Mouse (Mus musculus) layer of hippocampus, postnatal 25 days (tissue): Measurements from ENCODE around the gene B430306N03Rik. TPM values are rescaled to one million over a fixed set of nuclear protein-coding genes. Genes with fewer than 3 reads are reported as not detected.
"Not testable (repeated sequence)": the region's sequence is repeated elsewhere in the genome, so short reads cannot be mapped to it uniquely, and the experiment has no call there.

Experiments
- DNase-seq, 2 experiments: peaks; one replicate each; pipeline ENCODE4 v3.0.0; 2022; ENCODE audit warnings: mixed read lengths in 2 of 2, low spot score in 1 of 2; ENCODE audit errors: extremely low spot score in 1 of 2
- total RNA-seq, 2 experiments: library from RNA; stranded (reverse); gene quantifications; 2 replicates each; pipeline ENCODE4 v1.2.3; 2021

The B430306N03Rik gene
- total RNA-seq, 2 experiments from 2014 or later: 0.12 TPM; not detected in 1

- DNase-seq: no peak
Measured at GRCm38 (mm10) chr17:48301792-48302191, 14.1 kb upstream of the B430306N03Rik start.

DNA sequence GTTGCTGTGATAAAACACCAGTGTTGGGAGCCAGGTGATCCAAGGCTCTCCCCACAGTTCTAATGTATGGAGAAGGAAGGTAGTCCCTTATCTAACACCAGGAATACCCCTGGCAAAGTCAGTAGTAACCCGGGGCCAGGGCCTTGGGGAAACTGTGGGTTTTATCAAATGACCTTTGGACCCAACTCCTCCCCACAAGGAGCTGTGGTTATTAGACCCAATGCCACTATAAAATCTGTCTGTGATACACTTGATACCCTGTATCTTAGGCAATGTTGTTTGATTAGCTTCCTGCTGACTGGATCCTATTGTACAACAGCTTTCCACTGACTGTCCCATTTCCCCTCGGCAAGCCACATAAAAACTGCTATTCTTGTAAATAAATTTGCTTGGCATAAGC is 3.8 kb upstream of the B430306N03Rik start:
- DNase-seq: no peak

- no peak for DNase-seq
Measured at GRCm38 (mm10) chr17:48318686-48319085, 2.7 kb downstream of the B430306N03Rik start.

GRCm38 (mm10) chr17:48321279-48321678 is 5.3 kb downstream of the B430306N03Rik start:
- no peak for DNase-seq

GRCm38 (mm10) chr17:48323236-48323635 is 7.3 kb downstream of the B430306N03Rik start:
- DNase-seq: no peak

- DNase-seq: no peak
Measured at GRCm38 (mm10) chr17:48324258-48324657, 8.3 kb downstream of the B430306N03Rik start.

GRCm38 (mm10) chr17:48325093-48325492 is 9.2 kb downstream of the B430306N03Rik start:
- DNase-seq: no peak

GRCm38 (mm10) chr17:48325638-48326037 is 9.7 kb downstream of the B430306N03Rik start:
- no peak for DNase-seq

DNA sequence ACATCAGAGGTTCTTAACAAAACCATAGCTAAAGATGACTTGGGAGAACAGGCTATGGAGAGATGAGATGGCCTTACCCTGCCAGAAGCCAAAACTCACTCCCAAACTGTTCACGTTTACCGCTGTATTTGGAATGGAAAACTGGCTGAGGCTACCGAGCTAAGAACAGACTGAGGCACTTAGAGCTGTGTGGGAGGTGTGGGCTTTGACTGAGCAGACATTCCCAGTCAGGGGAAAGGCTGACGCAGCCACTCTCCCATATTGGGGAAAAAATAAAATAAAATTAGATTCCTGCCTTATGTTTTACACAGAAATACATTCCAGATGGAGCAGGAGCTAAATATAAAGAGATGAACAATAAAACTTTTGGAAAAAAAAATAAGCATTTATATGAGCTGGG is 10.7 kb downstream of the B430306N03Rik start:
- peak in 1 of 2 experiments; percentile 14 for DNase-seq

- no peak for DNase-seq
Measured at GRCm38 (mm10) chr17:48332524-48332923, 16.6 kb downstream of the B430306N03Rik start.

DNA sequence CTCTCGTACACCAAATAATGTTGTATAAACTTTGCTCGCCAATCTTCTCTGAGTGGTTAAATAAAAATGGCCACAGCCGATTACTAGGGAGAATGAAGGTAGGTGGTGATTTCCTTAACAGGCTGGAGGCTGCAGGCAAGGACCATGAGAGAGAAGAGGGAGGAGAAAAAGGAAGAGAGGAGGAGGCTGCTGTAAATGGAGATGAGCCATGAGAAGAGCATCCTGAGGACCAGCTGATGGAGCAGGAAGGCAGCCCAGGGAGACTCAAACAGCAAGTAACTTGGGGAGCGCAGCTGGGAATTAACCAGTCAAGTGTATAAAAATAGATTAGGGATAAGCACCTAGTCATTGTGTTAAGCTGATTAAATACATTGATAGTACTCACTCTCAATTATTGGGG is 18.2 kb downstream of the B430306N03Rik start:
- no peak for DNase-seq

DNA sequence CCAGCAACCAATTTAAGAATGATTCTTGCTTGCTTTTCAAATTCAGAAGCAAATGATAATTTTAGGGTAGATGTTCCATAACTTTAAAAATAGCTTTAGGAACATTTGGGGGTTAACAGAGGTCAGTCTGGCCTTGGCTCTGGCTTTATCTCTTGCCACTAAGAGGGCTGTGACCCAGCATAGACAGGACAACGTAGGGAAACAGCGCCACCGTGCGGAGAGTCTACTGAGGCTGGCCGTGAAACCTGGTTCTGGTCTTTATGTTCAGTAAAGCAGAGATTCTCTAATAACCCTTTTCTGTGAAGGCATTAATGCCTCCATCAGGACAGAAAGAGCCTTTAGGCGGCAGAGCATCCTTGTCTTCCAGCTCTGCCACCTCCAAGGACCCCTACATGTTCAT is 20.9 kb downstream of the B430306N03Rik start:
- peak; percentile 71 to 95 for DNase-seq

DNA sequence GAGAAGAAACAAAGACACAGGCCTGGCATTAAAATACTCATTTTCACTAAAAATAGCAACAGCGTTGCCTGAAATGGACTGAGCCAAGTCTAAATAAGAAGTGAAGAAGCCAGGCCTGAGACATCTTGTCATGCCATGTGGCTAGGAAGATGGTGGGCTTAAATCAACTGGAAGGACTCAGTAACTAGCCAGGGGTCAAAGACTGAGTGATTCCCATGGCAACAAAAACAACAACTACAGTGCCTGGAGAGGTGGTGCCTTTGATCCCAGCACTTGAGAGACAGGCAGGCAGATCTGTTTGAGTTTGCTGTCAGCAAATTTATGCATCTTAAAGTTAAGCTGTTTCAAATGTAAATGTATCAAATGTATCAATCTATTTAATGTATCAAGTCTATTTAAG is 24.3 kb downstream of the B430306N03Rik start:
- no peak for DNase-seq

DNA sequence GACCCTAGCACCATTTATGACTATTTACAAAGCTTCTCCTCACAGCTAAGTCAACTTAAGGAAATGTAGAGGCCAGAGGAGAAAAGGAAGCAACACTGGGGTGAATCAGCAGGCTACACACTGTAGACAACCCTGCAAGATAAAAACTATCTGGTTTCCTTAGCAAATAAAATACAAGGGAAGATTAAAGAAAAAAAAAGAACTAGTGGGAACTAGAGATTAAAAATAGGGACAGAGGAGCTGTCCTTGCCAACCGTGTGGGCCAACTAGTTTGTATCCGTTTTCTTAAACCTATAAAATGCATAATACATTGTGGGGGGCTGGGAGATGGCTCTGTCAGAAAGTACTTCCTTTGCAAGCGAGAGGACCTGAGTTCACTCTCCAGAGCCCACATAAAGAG is 26.0 kb downstream of the B430306N03Rik start:
- no peak for DNase-seq

DNA sequence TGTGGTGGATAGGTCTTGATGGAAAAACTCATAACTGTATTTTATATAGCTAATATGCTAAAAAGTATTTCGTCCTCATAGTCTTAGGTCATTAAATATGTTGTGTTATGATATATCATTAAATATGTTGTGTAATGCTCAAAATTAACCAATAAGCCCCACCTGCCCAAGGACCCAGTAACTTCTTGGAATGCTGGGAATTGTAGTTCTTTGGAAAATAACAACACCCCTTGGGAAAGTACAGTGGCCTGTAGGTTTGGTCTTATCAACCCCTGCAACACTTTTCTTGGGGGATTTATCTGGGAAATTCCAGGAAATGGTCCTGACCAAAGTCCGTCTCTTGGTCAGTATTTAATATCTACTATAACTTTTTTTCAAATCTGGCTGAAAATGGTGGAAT is 27.1 kb downstream of the B430306N03Rik start:
- DNase-seq: no peak

GRCm38 (mm10) chr17:48345824-48346223 is 29.9 kb downstream of the B430306N03Rik start:
- no peak for DNase-seq

GRCm38 (mm10) chr17:48346231-48346630 is 30.3 kb downstream of the B430306N03Rik start, which contains the start of gene Trem2:
Trem2 (plus strand) TSS chr17:48346401.
- DNase-seq: no peak

GRCm38 (mm10) chr17:48346834-48347233 is 30.9 kb downstream of the B430306N03Rik start:
- DNase-seq: no peak

DNA sequence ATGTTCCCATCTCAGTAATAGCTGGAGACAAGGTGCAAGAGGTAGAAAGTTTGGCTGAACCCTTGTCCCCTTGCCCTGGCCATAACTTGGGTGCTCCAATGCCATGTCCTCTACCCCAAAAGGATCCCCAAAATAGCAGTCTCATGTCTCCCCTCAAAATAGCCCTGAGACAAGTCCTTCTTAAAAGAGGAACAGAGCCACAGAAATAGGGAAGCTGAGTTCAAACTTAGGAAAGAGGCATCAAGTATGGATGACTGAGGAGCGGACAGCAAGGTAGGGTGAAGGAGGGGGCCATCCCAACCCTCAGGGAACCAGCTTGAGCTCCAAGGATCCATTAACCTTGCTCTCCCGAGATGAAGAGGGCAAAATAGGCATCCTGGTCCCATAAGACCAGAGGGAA is 31.3 kb downstream of the B430306N03Rik start:
- DNase-seq: no peak

DNA sequence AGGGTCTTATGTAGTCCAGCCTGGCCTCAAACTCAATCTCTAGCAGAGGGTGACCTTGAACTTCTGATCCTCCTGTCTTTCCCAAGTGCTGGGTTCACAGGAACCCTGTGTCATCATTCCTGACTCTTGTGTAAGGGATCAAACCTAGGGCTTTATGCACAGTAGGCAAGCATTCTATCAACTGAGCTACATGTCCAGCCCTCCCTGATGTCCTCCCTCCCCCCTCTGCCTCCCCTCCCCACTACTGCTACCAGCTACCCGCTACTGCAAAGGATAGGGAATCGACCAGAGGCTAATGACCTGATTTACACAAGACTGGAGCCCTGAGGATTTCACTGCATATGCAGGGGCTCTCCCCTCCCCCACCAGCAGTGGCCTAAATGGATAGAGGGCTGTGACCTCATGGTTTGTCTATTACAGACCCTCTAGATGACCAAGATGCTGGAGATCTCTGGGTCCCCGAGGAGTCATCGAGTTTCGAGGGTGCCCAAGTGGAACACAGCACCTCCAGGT is 34.8 kb downstream of the B430306N03Rik start:
- no peak for DNase-seq

DNA sequence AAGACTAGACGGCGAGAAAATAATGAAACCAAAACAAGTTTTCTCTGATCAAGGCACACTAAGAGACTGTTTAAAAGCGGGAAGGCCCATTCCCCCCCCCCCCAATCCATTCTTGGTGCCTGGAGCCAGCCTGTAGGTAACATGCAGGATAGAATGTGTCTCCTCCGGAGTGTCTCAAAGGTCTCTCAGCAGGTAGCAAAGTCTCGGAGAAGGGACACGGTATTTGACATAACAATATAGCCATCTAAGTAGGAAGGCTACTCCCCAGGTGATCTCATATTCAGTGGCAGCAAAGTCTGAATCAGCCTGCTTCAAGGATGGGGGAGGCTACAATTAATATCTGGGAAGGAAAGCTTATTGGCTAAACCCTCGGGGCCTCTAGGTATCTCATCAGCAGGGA is 37.0 kb downstream of the B430306N03Rik start:
- DNase-seq: not testable (repeated sequence)

DNA sequence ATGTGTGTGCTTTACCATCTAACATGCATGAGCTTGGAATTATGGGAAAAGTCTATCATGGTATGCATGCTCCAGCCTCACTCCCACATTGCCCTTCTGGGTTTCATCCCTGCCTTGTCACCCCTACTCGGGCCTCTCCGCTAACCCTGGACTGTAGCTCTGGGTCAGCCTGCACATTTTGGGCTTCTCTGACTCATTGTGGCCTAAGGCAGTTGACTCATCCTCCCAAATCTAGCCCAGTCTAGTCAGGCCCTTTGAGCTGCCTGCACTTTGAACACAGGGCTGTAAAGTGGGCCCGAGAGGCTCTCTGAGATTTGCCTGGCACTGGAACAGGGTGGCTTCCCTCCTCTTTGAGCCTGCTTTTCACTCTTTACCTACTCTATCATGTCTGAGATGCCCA is 39.9 kb downstream of the B430306N03Rik start:
- DNase-seq: no peak

- DNase-seq: no peak
Measured at GRCm38 (mm10) chr17:48357892-48358291, 42.0 kb downstream of the B430306N03Rik start.
